Mouse (Mus musculus): ENCODE results near the gene Rbm18.

The Rbm18 gene

GRCm38 (mm10) chr2:36104956-36105741 is 31.4 kb downstream of the Rbm18 start, which contains the start of gene Lhx6:
Gene Lhx6, minus strand, starts transcription at chr2:36105408.
- in situ Hi-C loops (cut with MboI, MseI): loop anchor here (5.0 kb wide), 1 partner anchor 107 kb away; no protein-coding TSS in a partner anchor

GRCm38 (mm10) chr2:36104436-36104955 is 32.1 kb downstream of the Rbm18 start:
- in situ Hi-C loops (cut with MboI, MseI): loop anchor here (5.0 kb wide), 1 partner anchor 108 kb away; no protein-coding TSS in a partner anchor

GRCm38 (mm10) chr2:36103555-36104367 is 32.8 kb downstream of the Rbm18 start:
- in situ Hi-C loops (cut with MboI, MseI): loop anchor here (5.0 kb wide), 1 partner anchor 109 kb away; no protein-coding TSS in a partner anchor

GRCm38 (mm10) chr2:36103069-36103554 is 33.5 kb downstream of the Rbm18 start:
- in situ Hi-C loops (cut with MboI, MseI): loop anchor here (5.0 kb wide), 1 partner anchor 109 kb away; no protein-coding TSS in a partner anchor

- in situ Hi-C loops (cut with MboI, MseI): loop anchor here (5.0 kb wide), 1 partner anchor 110 kb away; no protein-coding TSS in a partner anchor
Measured at GRCm38 (mm10) chr2:36102559-36102946, 34.0 kb downstream of the Rbm18 start.

- in situ Hi-C loops (cut with MboI, MseI): loop anchor here (5.0 kb wide), 1 partner anchor 110 kb away; no protein-coding TSS in a partner anchor
Measured at GRCm38 (mm10) chr2:36101866-36102558, 34.6 kb downstream of the Rbm18 start.

- in situ Hi-C loops (cut with MboI, MseI): loop anchor here (5.0 kb wide), 1 partner anchor 113 kb away; no protein-coding TSS in a partner anchor
Measured at GRCm38 (mm10) chr2:36099739-36100138, 36.8 kb downstream of the Rbm18 start.

GRCm38 (mm10) chr2:36098021-36098420 is 38.6 kb downstream of the Rbm18 start:
- in situ Hi-C loops (cut with MboI, MseI): no loop called here

GRCm38 (mm10) chr2:36097129-36097815 is 39.3 kb downstream of the Rbm18 start:
- in situ Hi-C loops (cut with MboI, MseI): no loop called here

- in situ Hi-C loops (cut with MboI, MseI): no loop called here
Measured at GRCm38 (mm10) chr2:36093914-36094475, 42.6 kb downstream of the Rbm18 start.

- in situ Hi-C loops (cut with MboI, MseI): no loop called here
Measured at GRCm38 (mm10) chr2:36093301-36093700, 43.3 kb downstream of the Rbm18 start.

GRCm38 (mm10) chr2:36092748-36093147 is 43.8 kb downstream of the Rbm18 start:
- in situ Hi-C loops (cut with MboI, MseI): no loop called here

GRCm38 (mm10) chr2:36090853-36091741 is 45.5 kb downstream of the Rbm18 start:
- in situ Hi-C loops (cut with MboI, MseI): no loop called here

- in situ Hi-C loops (cut with MboI, MseI): no loop called here
Measured at GRCm38 (mm10) chr2:36089190-36089589, 47.4 kb downstream of the Rbm18 start.

GRCm38 (mm10) chr2:36085041-36085440 is 51.5 kb downstream of the Rbm18 start:
- in situ Hi-C loops (cut with MboI, MseI): no loop called here

GRCm38 (mm10) chr2:36082802-36083580 is 53.6 kb downstream of the Rbm18 start:
- in situ Hi-C loops (cut with MboI, MseI): no loop called here

- in situ Hi-C loops (cut with MboI, MseI): no loop called here
Measured at GRCm38 (mm10) chr2:36081446-36081845, 55.1 kb downstream of the Rbm18 start.

GRCm38 (mm10) chr2:36077160-36077761 is 59.3 kb downstream of the Rbm18 start:
- in situ Hi-C loops (cut with MboI, MseI): no loop called here

Measured in T-helper 1 cell (primary cell).